Mouse (Mus musculus) megakaryocyte, embryonic 14.5 days (primary cell): ENCODE measurements around the gene Aco1.

Experiments
- FLI1 ChIP-seq: IDR thresholded peaks from 2 replicates; pipeline ENCODE4 v1.6.1; 2012; ENCODE audit warnings: low read length, inconsistent platforms, mixed read lengths
- GATA1 ChIP-seq: IDR thresholded peaks from 3 replicates; pipeline ENCODE4 v1.6.1; 2012; ENCODE audit warnings: mixed read lengths, low read length, inconsistent platforms, borderline replicate concordance

DNA sequence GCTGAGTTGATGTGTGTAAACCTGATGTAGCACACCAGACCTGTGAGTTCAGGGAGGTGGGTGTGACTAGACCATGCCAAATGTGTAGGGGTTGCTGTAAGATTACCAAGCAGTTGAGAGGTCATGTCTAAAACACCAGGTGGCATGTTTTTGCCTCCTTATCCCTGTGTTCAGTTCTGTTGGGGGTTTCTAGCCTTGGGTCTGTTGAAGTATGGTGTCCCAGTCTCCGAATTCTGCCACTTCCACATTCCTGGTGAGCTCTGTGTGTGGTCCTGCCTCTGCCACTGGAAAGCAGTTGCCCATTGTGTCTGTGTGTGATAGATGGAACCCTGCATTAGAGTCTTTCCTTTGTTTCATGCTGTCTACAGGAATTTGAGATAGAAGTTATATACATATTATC lies 1.7 kb downstream of the Aco1 start:
- TF ChIP-seq GATA1 (no peak), FLI1 (no peak)
